Mouse (Mus musculus) bone marrow macrophage, adult 2 months (primary cell): ENCODE results near the gene Syt12. TPM values are rescaled to one million over a fixed set of nuclear protein-coding genes. Genes with fewer than 3 reads are reported as not detected.
A peak's percentile ranks its signal among the peaks of the same experiment; 100 is the strongest.

Source experiments
- H3K27ac ChIP-seq: 2 replicates; pipeline ENCODE4 v1.5.1; 2012; ENCODE audit warnings: low read depth, low read length; ENCODE audit not compliant: insufficient read depth
- H3K4me1 ChIP-seq: 2 replicates; pipeline ENCODE4 v1.6.1; 2012; ENCODE audit warnings: low read length; ENCODE audit not compliant: control insufficient read depth, insufficient read depth
- H3K4me3 ChIP-seq: 2 replicates; pipeline ENCODE4 v1.5.1; 2012; ENCODE audit warnings: mild to moderate bottlenecking, low read length, moderate library complexity; ENCODE audit not compliant: insufficient read depth
- CTCF ChIP-seq: IDR thresholded peaks from 2 replicates; pipeline ENCODE4 v1.5.1; 2012; ENCODE audit warnings: low read depth, mild to moderate bottlenecking, low read length, moderate library complexity
- POLR2A ChIP-seq: IDR thresholded peaks from 2 replicates; pipeline ENCODE4 v1.6.1; 2012; ENCODE audit warnings: mild to moderate bottlenecking, low read depth, low read length, borderline replicate concordance
- polyA plus RNA-seq: library from polyadenylated mRNA; stranded (reverse); fragments of >200 nt; gene quantifications from 2 replicates; pipeline ENCODE4 v1.2.4, GENCODE M21; 2012; ENCODE audit not compliant: missing spikeins, insufficient read depth, insufficient read length

Gene Syt12
- polyA plus RNA-seq, 1 experiment = not detected

GRCm38 (mm10) chr19:4449230-4449629, 28.0 kb downstream of the Syt12 start:
- TF ChIP-seq CTCF (no peak), POLR2A (no peak)
- Histone ChIP-seq H3K4me3 (no peak overlapping the region), H3K27ac (no peak overlapping the region), H3K4me1 (no peaks in the 10 kb centered on the region)

GRCm38 (mm10) chr19:4447445-4447844, 29.8 kb downstream of the Syt12 start:
- TF ChIP-seq POLR2A (no peak), CTCF (no peak)
- no peak overlapping the region for H3K27ac ChIP-seq
- no peaks in the 10 kb centered on the region for H3K4me1 ChIP-seq
- no peak overlapping the region for H3K4me3 ChIP-seq

GRCm38 (mm10) chr19:4446661-4447420, 30.4 kb downstream of the Syt12 start:
- H3K27ac ChIP-seq = no peak overlapping the region
- no peak overlapping the region for H3K4me3 ChIP-seq
- no peaks in the 10 kb centered on the region for H3K4me1 ChIP-seq
- TF ChIP-seq CTCF (no peak), POLR2A (no peak)

GRCm38 (mm10) chr19:4442408-4442807, 34.8 kb downstream of the Syt12 start:
- H3K4me3 ChIP-seq = no peak overlapping the region
- H3K27ac ChIP-seq = no peak overlapping the region
- TF ChIP-seq POLR2A = no peak
- peak; percentile 94 for TF ChIP-seq CTCF
- H3K4me1 ChIP-seq = peaks cover 26% of the 10 kb centered on the region

GRCm38 (mm10) chr19:4441621-4442161, 35.6 kb downstream of the Syt12 start:
- H3K4me1 ChIP-seq = peaks cover 27% of the 10 kb centered on the region
- TF ChIP-seq CTCF = no peak
- TF ChIP-seq POLR2A = no peak
- no peak overlapping the region for H3K4me3 ChIP-seq
- H3K27ac ChIP-seq = no peak overlapping the region

- H3K27ac ChIP-seq = no peak overlapping the region
- TF ChIP-seq CTCF = no peak
- no peak for TF ChIP-seq POLR2A
These were observed 36.1 kb downstream of the Syt12 start for GRCm38 (mm10) chr19:4441090-4441591.

GRCm38 (mm10) chr19:4440222-4440621, 37.0 kb downstream of the Syt12 start:
- Histone ChIP-seq H3K27ac (no peak overlapping the region), H3K4me1 (peaks cover 27% of the 10 kb centered on the region), H3K4me3 (peak overlapping the region; percentile 67)
- no peak for TF ChIP-seq POLR2A
- no peak for TF ChIP-seq CTCF

More at GRCm38 (mm10) chr19:4441090-4441591, 36.1 kb downstream of the Syt12 start:
- Histone ChIP-seq H3K4me3 (no peak overlapping the region), H3K4me1 (peaks cover 27% of the 10 kb centered on the region)

GRCm38 (mm10) chr19:4439161-4439801, 38.0 kb downstream of the Syt12 start, which contains the start of gene Rhod:
TSS of gene Rhod (minus strand) at chr19:4439432.
- Histone ChIP-seq H3K4me3 (peak within 1 kb of the TSS; percentile 67), H3K27ac (peak within 1 kb of the TSS; percentile 57), H3K4me1 (peaks cover 27% of the 10 kb centered on the region)
- TF ChIP-seq POLR2A = no peak
- TF ChIP-seq CTCF = 0 out of 2 replicates have a peak, but pooled peaks have one; percentile 27

- Histone ChIP-seq H3K4me1 (peaks cover 27% of the 10 kb centered on the region), H3K4me3 (peak overlapping the region; percentile 67), H3K27ac (no peak overlapping the region)
- no peak; the same call in 1 of the 2 replicates for TF ChIP-seq CTCF
- no peak for TF ChIP-seq POLR2A
These were observed 38.5 kb downstream of the Syt12 start for GRCm38 (mm10) chr19:4438791-4439160.

- TF ChIP-seq POLR2A (no peak), CTCF (no peak)
- H3K27ac ChIP-seq = peak overlapping the region; percentile 57
- no peak overlapping the region; the same call in 1 of the 2 replicates for H3K4me3 ChIP-seq
- peaks cover 27% of the 10 kb centered on the region for H3K4me1 ChIP-seq
These were observed 39.4 kb downstream of the Syt12 start for GRCm38 (mm10) chr19:4437886-4438285.
